Mouse (Mus musculus): ENCODE results near the gene Spink8.

- no peak for TF ChIP-seq POLR2A (IDR thresholded peaks at IDR 0.05; ENCODE audit: borderline replicate concordance, extremely low read depth, insufficient read depth, insufficient read length, poor library complexity, severe bottlenecking)
- TF ChIP-seq CTCF (IDR thresholded peaks at IDR 0.05; ENCODE audit: borderline replicate concordance, extremely low read depth, insufficient read depth, insufficient read length): no peak
Observed at GRCm38 (mm10) chr9:109850099-109850498, 38.0 kb downstream of the Spink8 start.

Measured in brain, embryonic 14.5 days (tissue).